Mouse (Mus musculus): ENCODE data around the gene Clec2h. TPM values are rescaled to one million over a fixed set of nuclear protein-coding genes. Genes with fewer than 3 reads are reported as not detected.
"Not testable (repeated sequence)": the region's sequence is repeated elsewhere in the genome, so short reads cannot be mapped to it uniquely, and the experiment has no call there.

Clec2h gene
- total and polyA plus RNA-seq, 3 experiments = not detected

DNA sequence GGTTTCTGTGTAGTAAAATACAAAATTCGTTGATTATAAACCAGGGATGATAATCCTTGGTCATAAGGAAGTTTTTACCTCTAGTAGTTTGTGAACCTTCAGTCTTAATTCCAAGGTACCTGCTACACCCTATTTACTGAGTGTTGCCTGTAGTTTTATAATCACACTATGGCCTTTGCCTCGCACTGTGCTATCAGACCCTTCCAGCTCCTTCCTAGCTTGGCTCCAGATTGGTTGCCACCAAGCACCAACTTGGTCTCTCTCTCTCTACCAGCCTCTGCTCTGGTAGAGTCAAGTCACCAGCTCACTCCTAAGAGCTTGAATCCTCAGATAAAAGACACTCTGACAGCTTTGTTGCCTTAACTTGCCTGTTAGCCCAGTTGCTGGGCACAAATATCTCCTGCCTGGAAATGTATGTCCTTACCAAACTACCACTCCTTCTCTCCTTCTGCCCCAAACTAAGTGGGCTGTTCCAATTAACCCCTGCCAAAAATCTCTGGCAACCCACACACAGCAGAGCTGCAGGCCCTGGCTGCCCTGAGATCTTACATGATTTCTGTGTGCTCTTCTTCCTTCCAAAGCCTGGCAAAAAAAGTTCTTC lies 21.0 kb upstream of the Clec2h start:
- no peak overlapping the region for H3K27ac ChIP-seq (ENCODE audit: control insufficient read depth, low read depth, low read length)
- H3K9ac ChIP-seq (ENCODE audit: control insufficient read depth, low read depth, low read length, poor library complexity, severe bottlenecking) = no peak overlapping the region
- H3K27me3 ChIP-seq (ENCODE audit: control insufficient read depth in 1 of 2, insufficient read depth in 2 of 2, low read length in 2 of 2) = no peaks in the 10 kb centered on the region
- H3K36me3 ChIP-seq (ENCODE audit: control insufficient read depth in 1 of 2, insufficient read depth in 2 of 2, low read length in 2 of 2) = no peaks in the 10 kb centered on the region
- no peak for TF ChIP-seq RAD21 (IDR thresholded peaks at IDR 0.05; ENCODE audit: low read depth, low read length)
- TF ChIP-seq GATA1 (IDR thresholded peaks at IDR 0.05; ENCODE audit: low read depth, low read length) = no peak
- no peak for TF ChIP-seq ZMIZ1 (IDR thresholded peaks at IDR 0.05; ENCODE audit: low read depth, low read length)
- TF ChIP-seq POLR2A (IDR thresholded peaks at IDR 0.05; ENCODE audit: control insufficient read depth in 1 of 2, insufficient read depth in 1 of 2, low read depth in 1 of 2, low read length in 2 of 2, poor library complexity in 1 of 2) = no peak
- TF ChIP-seq USF1 (IDR thresholded peaks at IDR 0.05; ENCODE audit: low read depth, low read length) = no peak
- TF ChIP-seq MYB (IDR thresholded peaks at IDR 0.05; ENCODE audit: low read depth, low read length) = no peak
- no peak for TF ChIP-seq ETS1 (IDR thresholded peaks at IDR 0.05; ENCODE audit: low read depth, low read length)
- TF ChIP-seq JUND (IDR thresholded peaks at IDR 0.05; ENCODE audit: low read depth, low read length) = no peak
- TF ChIP-seq TAL1 (IDR thresholded peaks at IDR 0.05; ENCODE audit: low read length) = no peak
- TF ChIP-seq NELFE (IDR thresholded peaks at IDR 0.05; ENCODE audit: low read depth, low read length) = no peak
- no peak for TF ChIP-seq ELF1 (IDR thresholded peaks at IDR 0.05; ENCODE audit: low read depth, low read length)
- no peak for TF ChIP-seq ZKSCAN1 (IDR thresholded peaks at IDR 0.05; ENCODE audit: low read depth, low read length)
- no peak for TF ChIP-seq MYC (IDR thresholded peaks at IDR 0.05; ENCODE audit: low read depth, low read length)
- TF ChIP-seq KAT2A (conservative IDR thresholded peaks at IDR 0.05; ENCODE audit: low read depth, low read length) = no peak
- no peak for DNase-seq (ENCODE audit: low read depth, low spot score)
- H3K9me3 ChIP-seq (replicated peaks; ENCODE audit: insufficient read depth, low read length) = no peaks in the 10 kb centered on the region
- H3K4me3 ChIP-seq (ENCODE audit: control insufficient read depth in 1 of 2, insufficient read depth in 1 of 2, low read depth in 2 of 2, low read length in 2 of 2) = no peak overlapping the region
- no peaks in the 10 kb centered on the region for H3K4me1 ChIP-seq (ENCODE audit: control insufficient read depth in 1 of 2, insufficient read depth in 2 of 2, low read length in 2 of 2)
- H3K79me2 ChIP-seq (ENCODE audit: control insufficient read depth, insufficient read depth, low read length, poor library complexity) = no peaks in the 10 kb centered on the region

DNA sequence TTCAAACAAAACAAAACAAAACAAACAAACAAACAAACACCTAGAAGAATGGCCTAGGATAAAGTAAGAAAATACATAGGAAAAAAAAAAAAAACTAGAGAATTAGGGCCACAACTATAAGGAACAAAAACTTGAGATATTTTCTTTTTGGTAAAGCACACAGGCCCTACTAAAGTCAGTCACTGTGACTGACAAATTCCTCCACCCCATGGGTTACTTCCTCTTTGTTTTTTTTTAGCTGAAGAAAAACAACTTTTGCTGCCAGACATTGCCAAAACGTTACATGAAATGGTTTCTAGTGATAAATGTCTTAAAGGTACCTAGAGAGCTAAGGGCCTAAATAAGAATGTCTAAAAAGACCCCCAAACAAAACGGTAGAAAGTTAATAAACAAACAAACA lies 18.2 kb upstream of the Clec2h start:
- Histone ChIP-seq H3K79me2 (ENCODE audit: control insufficient read depth, insufficient read depth, low read length, poor library complexity) (no peaks in the 10 kb centered on the region), H3K4me3 (ENCODE audit: control insufficient read depth in 1 of 2, insufficient read depth in 1 of 2, low read depth in 2 of 2, low read length in 2 of 2) (no peak overlapping the region), H3K9me3 (replicated peaks; ENCODE audit: insufficient read depth, low read length) (no peaks in the 10 kb centered on the region), H3K36me3 (ENCODE audit: control insufficient read depth in 1 of 2, insufficient read depth in 2 of 2, low read length in 2 of 2) (no peaks in the 10 kb centered on the region), H3K27me3 (ENCODE audit: control insufficient read depth in 1 of 2, insufficient read depth in 2 of 2, low read length in 2 of 2) (no peaks in the 10 kb centered on the region), H3K27ac (ENCODE audit: control insufficient read depth, low read depth, low read length) (no peak overlapping the region), H3K4me1 (ENCODE audit: control insufficient read depth in 1 of 2, insufficient read depth in 2 of 2, low read length in 2 of 2) (no peaks in the 10 kb centered on the region), H3K9ac (ENCODE audit: control insufficient read depth, low read depth, low read length, poor library complexity, severe bottlenecking) (no peak overlapping the region)
- TF ChIP-seq HCFC1 (IDR thresholded peaks at IDR 0.05; ENCODE audit: low read depth, low read length) (no peak), POLR2A (IDR thresholded peaks at IDR 0.05; ENCODE audit: control insufficient read depth in 1 of 2, insufficient read depth in 1 of 2, low read depth in 1 of 2, low read length in 2 of 2, poor library complexity in 1 of 2) (no peak), ZKSCAN1 (IDR thresholded peaks at IDR 0.05; ENCODE audit: low read depth, low read length) (no peak), NRF1 (IDR thresholded peaks at IDR 0.05; ENCODE audit: insufficient read depth, low read depth, low read length, poor library complexity, severe bottlenecking) (no peak), CHD1 (IDR thresholded peaks at IDR 0.05; ENCODE audit: low read depth, low read length) (no peak), KAT2A (conservative IDR thresholded peaks at IDR 0.05; ENCODE audit: low read depth, low read length) (no peak)
- DNase-seq (ENCODE audit: low read depth, low spot score) = peak; percentile 18

DNA sequence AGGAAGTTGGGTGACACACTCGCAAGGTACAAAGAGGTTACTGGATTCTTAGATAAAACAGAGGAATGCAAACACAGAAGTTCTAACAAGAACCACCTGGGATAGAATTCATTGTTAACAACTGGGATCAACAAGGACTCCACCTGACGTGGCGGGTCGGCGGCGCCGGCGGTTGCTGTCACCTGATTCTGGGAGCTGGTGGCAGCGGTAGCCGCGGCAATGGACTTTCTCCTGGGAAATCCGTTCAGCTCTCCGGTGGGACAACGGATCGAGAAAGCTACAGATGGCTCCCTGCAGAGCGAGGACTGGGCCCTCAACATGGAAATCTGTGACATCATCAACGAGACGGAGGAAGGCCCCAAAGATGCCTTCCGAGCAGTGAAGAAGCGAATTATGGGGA lies 17.5 kb upstream of the Clec2h start:
- not testable (repeated sequence) for H3K9me3 ChIP-seq (replicated peaks; ENCODE audit: insufficient read depth, low read length); H3K36me3 ChIP-seq (ENCODE audit: control insufficient read depth in 1 of 2, insufficient read depth in 2 of 2, low read length in 2 of 2); H3K79me2 ChIP-seq (ENCODE audit: control insufficient read depth, insufficient read depth, low read length, poor library complexity); H3K27ac ChIP-seq (ENCODE audit: control insufficient read depth, low read depth, low read length); H3K4me1 ChIP-seq (ENCODE audit: control insufficient read depth in 1 of 2, insufficient read depth in 2 of 2, low read length in 2 of 2); H3K9ac ChIP-seq (ENCODE audit: control insufficient read depth, low read depth, low read length, poor library complexity, severe bottlenecking); DNase-seq (ENCODE audit: low read depth, low spot score); H3K27me3 ChIP-seq (ENCODE audit: control insufficient read depth in 1 of 2, insufficient read depth in 2 of 2, low read length in 2 of 2); H3K4me3 ChIP-seq (ENCODE audit: control insufficient read depth in 1 of 2, insufficient read depth in 1 of 2, low read depth in 2 of 2, low read length in 2 of 2)

DNA sequence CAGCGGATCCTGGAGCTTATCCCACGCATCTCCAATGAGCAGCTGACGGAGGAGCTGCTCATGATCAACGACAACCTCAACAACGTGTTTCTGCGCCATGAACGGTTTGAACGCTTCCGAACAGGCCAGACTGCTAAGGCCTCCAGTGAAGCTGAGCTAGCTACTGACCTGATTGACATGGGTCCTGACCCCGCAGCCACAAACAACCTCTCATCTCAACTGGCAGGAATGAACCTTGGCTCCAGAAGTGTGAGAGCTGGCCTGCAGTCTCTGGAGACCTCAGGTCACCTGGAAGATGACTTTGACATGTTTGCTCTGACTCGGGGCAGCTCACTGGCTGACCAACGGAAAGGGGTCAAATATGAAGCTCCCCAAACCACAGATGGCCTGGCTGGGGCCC lies 16.5 kb upstream of the Clec2h start:
- H3K27ac ChIP-seq (ENCODE audit: control insufficient read depth, low read depth, low read length); H3K4me3 ChIP-seq (ENCODE audit: control insufficient read depth in 1 of 2, insufficient read depth in 1 of 2, low read depth in 2 of 2, low read length in 2 of 2); H3K9me3 ChIP-seq (replicated peaks; ENCODE audit: insufficient read depth, low read length); H3K79me2 ChIP-seq (ENCODE audit: control insufficient read depth, insufficient read depth, low read length, poor library complexity); H3K9ac ChIP-seq (ENCODE audit: control insufficient read depth, low read depth, low read length, poor library complexity, severe bottlenecking); DNase-seq (ENCODE audit: low read depth, low spot score); H3K36me3 ChIP-seq (ENCODE audit: control insufficient read depth in 1 of 2, insufficient read depth in 2 of 2, low read length in 2 of 2); H3K4me1 ChIP-seq (ENCODE audit: control insufficient read depth in 1 of 2, insufficient read depth in 2 of 2, low read length in 2 of 2); H3K27me3 ChIP-seq (ENCODE audit: control insufficient read depth in 1 of 2, insufficient read depth in 2 of 2, low read length in 2 of 2): not testable (repeated sequence)

Measured in MEL (cell line).